Mouse (Mus musculus): ENCODE measurements at regions not wholly inside any gene's neighbourhood (a gene's known extent, or its start where the extent isn't known, plus 50 kb on each side); places are given as distances from the start of the nearest gene placed in this dataset.
"Not testable (repeated sequence)": the region's sequence is repeated elsewhere in the genome, so short reads cannot be mapped to it uniquely, and the experiment has no call there.

- no peak for DNase-seq (ENCODE audit: low spot score in 2 of 2)
Measured at GRCm38 (mm10) chr11:22573166-22573565, 61.3 kb downstream of the Tmem17 start.

- no peak for DNase-seq (ENCODE audit: low spot score in 2 of 2)
Measured at GRCm38 (mm10) chr11:22573802-22574201, 61.9 kb downstream of the Tmem17 start.

GRCm38 (mm10) chr11:22574506-22574905, 62.6 kb downstream of the Tmem17 start:
- no peak for DNase-seq (ENCODE audit: low spot score in 2 of 2)

GRCm38 (mm10) chr11:22584100-22584487, 72.2 kb downstream of the Tmem17 start:
- no peak for DNase-seq (ENCODE audit: low spot score in 2 of 2)

- no peak for DNase-seq (ENCODE audit: low spot score in 2 of 2)
Measured at GRCm38 (mm10) chr11:22584488-22585158, 72.7 kb downstream of the Tmem17 start.

- DNase-seq (ENCODE audit: low spot score in 2 of 2) = peak; percentile 21 to 33
Measured at GRCm38 (mm10) chr11:22587691-22588241, 75.9 kb downstream of the Tmem17 start.

- DNase-seq (ENCODE audit: low spot score in 2 of 2) = no peak
Measured at GRCm38 (mm10) chr11:22588546-22588945, 76.7 kb downstream of the Tmem17 start.

GRCm38 (mm10) chr11:22589901-22590300, 78.0 kb downstream of the Tmem17 start:
- no peak for DNase-seq (ENCODE audit: low spot score in 2 of 2)

GRCm38 (mm10) chr11:22591050-22591449, 79.2 kb downstream of the Tmem17 start:
- not testable (repeated sequence) for DNase-seq (ENCODE audit: low spot score in 2 of 2)

GRCm38 (mm10) chr11:22592706-22593105, 80.8 kb downstream of the Tmem17 start:
- no peak for DNase-seq (ENCODE audit: low spot score in 2 of 2)

GRCm38 (mm10) chr11:22596076-22596804, 84.4 kb downstream of the Tmem17 start:
- DNase-seq (ENCODE audit: low spot score in 2 of 2) = no peak

- DNase-seq (ENCODE audit: low spot score in 2 of 2) = no peak
Measured at GRCm38 (mm10) chr11:22596805-22597149, 84.9 kb downstream of the Tmem17 start.

- DNase-seq (ENCODE audit: low spot score in 2 of 2) = no peak
Measured at GRCm38 (mm10) chr11:22600370-22600769, 88.5 kb downstream of the Tmem17 start.

GRCm38 (mm10) chr11:22601977-22602376, 90.1 kb downstream of the Tmem17 start:
- DNase-seq (ENCODE audit: low spot score in 2 of 2) = no peak

GRCm38 (mm10) chr11:22602610-22603009, 90.7 kb downstream of the Tmem17 start:
- DNase-seq (ENCODE audit: low spot score in 2 of 2) = no peak

- no peak for DNase-seq (ENCODE audit: low spot score in 2 of 2)
Measured at GRCm38 (mm10) chr11:22603397-22603796, 91.5 kb downstream of the Tmem17 start.

GRCm38 (mm10) chr11:22606380-22606779, 94.5 kb downstream of the Tmem17 start:
- DNase-seq (ENCODE audit: low spot score in 2 of 2) = no peak

GRCm38 (mm10) chr11:22607645-22608044, 95.8 kb downstream of the Tmem17 start:
- no peak for DNase-seq (ENCODE audit: low spot score in 2 of 2)

GRCm38 (mm10) chr11:22608945-22609344, 97.1 kb downstream of the Tmem17 start:
- DNase-seq (ENCODE audit: low spot score in 2 of 2) = no peak

- DNase-seq (ENCODE audit: low spot score in 2 of 2) = no peak
Measured at GRCm38 (mm10) chr11:22610433-22611101, 98.7 kb downstream of the Tmem17 start.

GRCm38 (mm10) chr11:22611102-22611869, 99.4 kb downstream of the Tmem17 start:
- DNase-seq (ENCODE audit: low spot score in 2 of 2) = no peak

- DNase-seq (ENCODE audit: low spot score in 2 of 2) = no peak
Measured at GRCm38 (mm10) chr11:22613500-22613899, 101.6 kb downstream of the Tmem17 start.
